Mouse (Mus musculus): ENCODE results near the gene Ceacam5.

Gene Ceacam5

GRCm38 (mm10) chr7:17712938-17713337 is at the start of gene Ceacam5:
Ceacam5 (plus strand) TSS chr7:17713238.
- no peak for DNase-seq (ENCODE audit: low read depth, low spot score)
